Mouse (Mus musculus) embryonic facial prominence, embryonic 11.5 days (tissue): ENCODE results near the gene Hao1. TPM values are rescaled to one million over a fixed set of nuclear protein-coding genes. Genes with fewer than 3 reads are reported as not detected.
A peak's percentile ranks its signal among the peaks of the same experiment; 100 is the strongest.

Experiments used
- ATAC-seq: fragments of 200-750 bp; cut with Nextera tagmentation; replicated peaks from 2 replicates; pipeline ENCODE4 v1.8.0; 2017; ENCODE audit warnings: low read depth; ENCODE audit not compliant: insufficient number of reproducible peaks, low FRiP score, low TSS enrichment
- DNase-seq: peaks from one replicate; pipeline ENCODE4 v3.0.0-alpha.2; 2015; ENCODE audit warnings: low spot score
- H3K27ac ChIP-seq: fragments of 300-500 bp; sonication (generic); replicated peaks from 2 replicates; pipeline ENCODE4 v1.5.1; 2014; ENCODE audit warnings: mild to moderate bottlenecking, low read depth, low read length, control low read depth
- H3K27me3 ChIP-seq: fragments of 300-500 bp; sonication (generic); 2 replicates; pipeline ENCODE4 v1.6.1; 2014; ENCODE audit warnings: mild to moderate bottlenecking, low read length, moderate library complexity, mixed read lengths; ENCODE audit not compliant: control insufficient read depth, insufficient read depth
- H3K36me3 ChIP-seq: fragments of 300-500 bp; sonication (generic); replicated peaks from 2 replicates; pipeline ENCODE4 v1.6.1; 2014; ENCODE audit warnings: low read depth, mild to moderate bottlenecking, low read length, moderate library complexity, mixed read lengths; ENCODE audit not compliant: control insufficient read depth, insufficient read depth
- H3K4me1 ChIP-seq: fragments of 300-500 bp; sonication (generic); 2 replicates; pipeline ENCODE4 v1.6.1; 2014; ENCODE audit warnings: low read length, mixed read lengths; ENCODE audit not compliant: control insufficient read depth, insufficient read depth
- H3K4me2 ChIP-seq: fragments of 300-500 bp; sonication (generic); 2 replicates; pipeline ENCODE4 v1.6.1; 2014; ENCODE audit warnings: low read depth, mild to moderate bottlenecking, control low read depth, low read length, moderate library complexity
- H3K4me3 ChIP-seq: fragments of 300-500 bp; sonication (generic); 2 replicates; pipeline ENCODE4 v1.5.1; 2014; ENCODE audit warnings: low read depth, low read length, control low read depth
- H3K9ac ChIP-seq: fragments of 300-500 bp; sonication (generic); replicated peaks from 2 replicates; pipeline ENCODE4 v1.6.1; 2014; ENCODE audit warnings: mild to moderate bottlenecking, control low read depth, low read length
- H3K9me3 ChIP-seq: fragments of 300-500 bp; sonication (generic); replicated peaks from 2 replicates; pipeline ENCODE4 v1.6.1; 2016; ENCODE audit warnings: mild to moderate bottlenecking, low read length, inconsistent platforms, mixed read lengths; ENCODE audit not compliant: control insufficient read depth
- WGBS: fragments of 180-500 bp; shearing (Covaris S2); extraction: QIAGEN DNeasy Blood & Tissue Kit; methylation state at CpG from one replicate; pipeline ENCODE4 v1.1.7; 2014; 5-methylcytosine and 5-hydroxymethylcytosine counted together
- polyA plus RNA-seq: library from polyadenylated mRNA; unstranded; fragments of >200 nt; fragmentation: Nextera tagmentation; extraction: Ambion mirVana; gene quantifications from 2 replicates; pipeline ENCODE4 v1.2.1, GENCODE M21; 2014

Hao1 gene
- polyA plus RNA-seq = not detected in 2 replicates

DNA sequence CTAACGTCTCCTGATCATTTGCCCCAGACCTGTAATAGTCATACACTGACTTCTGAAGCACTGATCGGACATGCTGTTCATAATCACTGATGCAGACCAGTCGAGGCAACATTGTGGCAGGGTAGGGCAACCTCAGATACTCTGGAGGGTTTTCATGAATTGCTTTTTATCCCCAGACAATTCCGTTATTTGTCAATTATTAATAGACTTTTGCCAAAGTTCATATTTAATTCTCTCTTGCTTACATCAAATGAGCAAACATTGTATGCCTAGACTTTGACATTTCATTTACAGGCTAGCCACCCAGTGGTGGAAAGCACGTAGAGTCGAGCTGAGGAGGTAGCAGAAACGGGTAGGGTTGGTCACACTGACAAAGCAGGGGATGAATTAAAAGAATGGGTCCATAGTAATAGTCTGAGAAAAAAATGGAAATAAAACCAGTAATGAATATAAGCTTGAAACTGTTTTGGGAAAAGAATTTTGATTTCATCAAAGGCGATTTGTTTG, at the start of gene Hao1:
TSS of gene Hao1 (minus strand) at position 148 of the 507 bp plus-strand sequence.
- Histone ChIP-seq H3K4me1 (no peaks in the 10 kb centered on the region), H3K36me3 (no peaks in the 10 kb centered on the region), H3K9me3 (no peaks in the 10 kb centered on the region), H3K9ac (no peak within 1 kb of the TSS), H3K4me2 (no peak within 1 kb of the TSS), H3K27ac (no peak within 1 kb of the TSS), H3K27me3 (no peaks in the 10 kb centered on the region), H3K4me3 (no peak within 1 kb of the TSS)
- ATAC-seq (no peak), DNase-seq (no peak)
- 82% methylated on average over 8 of the region's 8 CpGs for WGBS

DNA sequence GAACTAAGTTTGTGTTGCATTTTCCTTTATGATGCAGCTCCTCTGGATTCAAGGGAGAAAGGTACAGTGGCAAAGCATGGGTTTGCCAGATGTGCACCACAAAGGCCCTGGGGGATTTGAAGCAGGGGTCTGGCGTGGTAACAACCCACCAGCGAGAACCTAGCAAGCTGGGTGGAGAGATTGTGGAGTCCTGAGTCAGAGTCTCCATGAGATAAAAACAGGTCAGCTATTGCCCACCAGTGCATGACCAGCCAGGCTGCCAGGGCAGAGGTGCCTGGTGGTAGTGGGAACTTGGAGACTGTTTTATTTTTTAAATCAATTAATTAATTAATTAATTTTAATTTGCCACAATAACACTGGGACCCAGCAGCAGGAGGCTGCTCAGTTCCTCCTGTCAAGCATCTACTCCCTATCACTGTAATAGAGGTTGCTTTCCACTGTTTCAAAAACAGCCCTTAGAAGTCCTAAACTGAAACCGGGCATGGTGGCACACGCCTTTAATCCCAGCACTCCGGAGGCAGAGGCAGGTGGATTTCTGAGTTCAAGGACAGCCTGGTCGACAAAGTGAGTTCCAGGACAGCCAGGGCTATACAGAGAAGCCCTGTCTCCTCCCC, 37.0 kb upstream of the Hao1 start:
- Histone ChIP-seq H3K27me3 (no peaks in the 10 kb centered on the region), H3K4me1 (no peaks in the 10 kb centered on the region), H3K4me2 (no peak overlapping the region), H3K9ac (no peak overlapping the region), H3K9me3 (no peaks in the 10 kb centered on the region), H3K27ac (no peak overlapping the region), H3K36me3 (0 out of 2 replicates have a peak, but pooled peaks cover 2% of the 10 kb centered on the region), H3K4me3 (no peak overlapping the region)
- DNase-seq = no peak
- WGBS = 90% methylated on average over 6 of the region's 6 CpGs
- no peak for ATAC-seq

DNA sequence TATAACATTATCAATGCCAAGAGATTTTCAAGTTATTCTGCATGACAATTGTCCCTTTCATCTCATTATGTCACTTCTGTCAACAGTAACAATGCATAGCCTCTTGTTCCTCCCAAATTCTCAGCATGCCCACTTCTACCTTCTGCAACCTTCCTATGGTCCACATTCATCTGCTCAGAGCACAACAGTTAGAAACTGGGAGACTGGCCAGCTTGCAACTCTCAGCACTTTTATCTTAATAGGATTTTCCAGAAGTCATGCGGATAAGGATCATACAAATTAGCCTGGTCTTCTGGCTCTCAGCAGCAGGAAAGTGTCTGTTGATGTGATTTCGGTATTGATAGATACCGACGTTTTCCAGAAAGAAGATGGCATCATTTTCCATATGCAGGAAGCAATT, 31.1 kb upstream of the Hao1 start:
- no peak for ATAC-seq
- no peak overlapping the region for H3K4me2 ChIP-seq
- no peaks in the 10 kb centered on the region for H3K9me3 ChIP-seq
- H3K4me3 ChIP-seq = no peak overlapping the region
- WGBS = 68% methylated on average over 4 of the region's 4 CpGs
- no peak overlapping the region for H3K9ac ChIP-seq
- H3K27ac ChIP-seq = no peak overlapping the region
- no peaks in the 10 kb centered on the region for H3K4me1 ChIP-seq
- DNase-seq = no peak
- H3K27me3 ChIP-seq = no peaks in the 10 kb centered on the region
- no peaks in the 10 kb centered on the region for H3K36me3 ChIP-seq

DNA sequence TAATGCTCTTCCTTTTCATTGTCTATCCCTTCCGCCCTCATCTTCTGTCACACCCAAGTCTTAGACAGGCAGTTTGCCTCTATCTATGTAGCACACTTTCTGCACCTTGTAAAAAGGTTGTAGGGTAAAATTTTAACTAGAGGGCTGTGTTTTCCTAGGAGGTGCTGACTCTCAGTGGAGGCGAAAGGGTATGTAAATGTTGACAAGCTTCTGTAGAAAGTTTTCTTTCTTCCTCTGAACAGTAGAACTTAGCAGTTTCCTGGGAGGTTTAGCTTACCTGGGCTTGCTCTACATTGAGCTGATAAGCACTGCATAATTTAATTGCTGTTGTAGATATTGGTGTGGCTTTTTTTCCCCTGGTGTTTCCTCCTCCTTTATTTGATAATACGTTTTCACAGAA, 5.3 kb upstream of the Hao1 start:
- no peak overlapping the region for H3K4me3 ChIP-seq
- WGBS = 90% methylated on average over 3 of the region's 3 CpGs
- no peak for ATAC-seq
- H3K27me3 ChIP-seq = no peaks in the 10 kb centered on the region
- no peak for DNase-seq
- no peaks in the 10 kb centered on the region for H3K9me3 ChIP-seq
- H3K27ac ChIP-seq = no peak overlapping the region
- no peak overlapping the region for H3K9ac ChIP-seq
- H3K4me1 ChIP-seq = no peaks in the 10 kb centered on the region
- H3K36me3 ChIP-seq = no peaks in the 10 kb centered on the region
- no peak overlapping the region for H3K4me2 ChIP-seq

DNA sequence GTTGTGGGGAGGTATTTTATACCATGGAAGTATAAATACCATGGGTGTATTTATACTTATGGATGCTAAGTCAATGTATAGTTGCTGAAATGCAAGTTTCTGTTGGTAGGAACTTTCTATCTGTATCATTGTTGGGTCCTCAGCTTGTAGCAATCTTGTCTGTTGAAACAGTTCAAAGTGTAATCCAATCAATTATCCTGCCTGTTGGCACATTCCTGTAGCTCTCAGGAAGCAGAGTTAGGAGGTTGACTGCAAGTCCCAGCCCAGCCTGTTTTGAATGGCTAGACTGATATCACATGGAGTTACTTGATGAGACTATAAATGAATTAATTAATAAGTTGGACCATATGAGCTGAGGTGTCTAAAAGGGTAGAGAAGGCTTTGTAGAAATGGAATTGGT, 1.8 kb downstream of the Hao1 start:
- DNase-seq (no peak), ATAC-seq (no peak)
- Histone ChIP-seq H3K4me3 (no peak overlapping the region), H3K36me3 (no peaks in the 10 kb centered on the region), H3K9me3 (no peaks in the 10 kb centered on the region), H3K27me3 (no peaks in the 10 kb centered on the region), H3K4me2 (no peak overlapping the region), H3K4me1 (no peaks in the 10 kb centered on the region), H3K9ac (no peak overlapping the region), H3K27ac (no peak overlapping the region)

DNA sequence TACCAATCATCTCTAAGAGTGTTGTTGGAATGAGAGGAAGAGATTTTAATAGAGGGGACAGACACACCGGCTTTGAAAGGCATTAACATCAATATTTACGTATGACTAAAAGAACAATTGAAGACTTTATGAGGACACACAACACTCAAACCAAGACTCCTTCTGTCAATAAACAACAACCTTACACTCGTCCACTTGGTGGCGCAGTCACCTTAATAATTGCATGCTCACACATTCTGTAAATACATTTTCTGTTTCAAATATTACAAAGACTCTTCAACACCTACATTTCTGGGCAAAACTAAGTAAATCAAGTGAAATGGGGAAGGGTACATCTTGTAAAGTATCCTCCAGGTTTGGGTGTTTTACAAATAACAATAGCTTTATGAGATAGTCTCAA, 4.4 kb downstream of the Hao1 start:
- H3K9ac ChIP-seq = no peak overlapping the region
- ATAC-seq = no peak
- H3K4me2 ChIP-seq = no peak overlapping the region
- H3K4me1 ChIP-seq = no peaks in the 10 kb centered on the region
- H3K9me3 ChIP-seq = no peaks in the 10 kb centered on the region
- peak; percentile 63 for DNase-seq
- no peak overlapping the region for H3K27ac ChIP-seq
- no peak overlapping the region for H3K4me3 ChIP-seq
- WGBS = 18% methylated on average over 4 of the region's 4 CpGs
- H3K36me3 ChIP-seq = no peaks in the 10 kb centered on the region
- H3K27me3 ChIP-seq = no peaks in the 10 kb centered on the region

DNA sequence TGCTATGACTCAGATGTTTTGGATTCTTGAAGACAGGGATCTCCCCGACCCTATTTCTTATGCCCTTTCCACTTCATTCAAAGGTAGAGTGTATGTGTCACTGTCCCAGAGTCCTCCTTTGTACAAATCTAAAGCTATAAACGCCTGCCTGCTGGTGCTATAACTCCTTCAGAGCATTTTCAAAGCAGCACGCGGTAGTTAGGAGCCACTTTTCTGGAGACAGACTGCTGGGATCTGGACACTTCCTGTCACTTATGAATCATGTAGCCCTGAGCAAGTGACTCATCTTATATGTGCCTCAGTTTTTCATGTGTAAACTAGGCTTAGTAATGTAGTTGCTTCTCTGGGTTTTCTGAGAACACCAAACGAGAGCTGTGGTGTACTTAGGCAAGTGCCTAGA, 9.1 kb downstream of the Hao1 start:
- Histone ChIP-seq H3K36me3 (no peaks in the 10 kb centered on the region), H3K9me3 (no peaks in the 10 kb centered on the region), H3K9ac (no peak overlapping the region), H3K27ac (no peak overlapping the region), H3K4me1 (no peaks in the 10 kb centered on the region), H3K4me2 (no peak overlapping the region), H3K27me3 (no peaks in the 10 kb centered on the region), H3K4me3 (no peak overlapping the region)
- DNase-seq (no peak), ATAC-seq (no peak)
- WGBS = 72% methylated on average over 5 of the region's 5 CpGs

DNA sequence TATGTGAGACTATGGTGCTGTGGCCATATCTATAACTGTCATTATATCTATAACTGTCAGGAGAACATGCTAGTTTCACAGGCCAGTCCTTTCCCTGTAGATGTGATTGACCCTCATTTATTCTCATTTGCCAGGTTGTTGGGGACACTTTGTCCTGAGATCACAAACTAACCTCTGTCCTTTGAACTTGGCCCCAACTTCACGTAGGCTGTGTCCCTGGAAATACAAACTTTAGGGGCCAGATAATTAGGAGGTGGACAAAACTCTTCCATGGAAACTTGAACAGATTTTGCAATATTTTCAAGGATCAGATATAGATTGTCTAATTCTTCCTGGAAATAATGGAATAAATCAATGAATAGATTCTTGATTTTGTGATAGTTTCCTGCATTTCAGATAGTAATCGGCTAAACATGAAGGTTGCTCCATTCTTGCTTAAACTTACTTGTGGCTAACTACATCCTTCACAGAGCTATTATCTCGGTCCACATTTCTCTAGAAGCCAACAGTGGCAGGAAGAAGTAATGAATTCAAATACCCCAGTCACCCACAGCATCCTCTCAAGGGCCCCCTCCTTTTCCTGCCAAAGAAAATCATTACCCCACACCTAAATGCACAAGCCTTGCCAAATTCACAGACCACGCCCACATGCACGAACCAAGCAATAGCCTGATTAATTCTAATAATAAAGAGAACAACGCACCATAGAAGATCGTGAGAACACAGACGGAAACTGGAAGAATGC, 9.7 kb downstream of the Hao1 start:
- Histone ChIP-seq H3K4me3 (no peak overlapping the region), H3K9me3 (no peaks in the 10 kb centered on the region), H3K4me1 (no peaks in the 10 kb centered on the region), H3K9ac (no peak overlapping the region), H3K27ac (no peak overlapping the region), H3K36me3 (no peaks in the 10 kb centered on the region), H3K4me2 (no peak overlapping the region), H3K27me3 (no peaks in the 10 kb centered on the region)
- WGBS = 89% methylated on average over 8 of the region's 8 CpGs
- no peak for DNase-seq
- no peak for ATAC-seq
